Mouse (Mus musculus): ENCODE measurements at regions not wholly inside any gene's neighbourhood (a gene's known extent, or its start where the extent isn't known, plus 50 kb on each side); places are given as distances from the start of the nearest gene placed in this dataset.

DNA sequence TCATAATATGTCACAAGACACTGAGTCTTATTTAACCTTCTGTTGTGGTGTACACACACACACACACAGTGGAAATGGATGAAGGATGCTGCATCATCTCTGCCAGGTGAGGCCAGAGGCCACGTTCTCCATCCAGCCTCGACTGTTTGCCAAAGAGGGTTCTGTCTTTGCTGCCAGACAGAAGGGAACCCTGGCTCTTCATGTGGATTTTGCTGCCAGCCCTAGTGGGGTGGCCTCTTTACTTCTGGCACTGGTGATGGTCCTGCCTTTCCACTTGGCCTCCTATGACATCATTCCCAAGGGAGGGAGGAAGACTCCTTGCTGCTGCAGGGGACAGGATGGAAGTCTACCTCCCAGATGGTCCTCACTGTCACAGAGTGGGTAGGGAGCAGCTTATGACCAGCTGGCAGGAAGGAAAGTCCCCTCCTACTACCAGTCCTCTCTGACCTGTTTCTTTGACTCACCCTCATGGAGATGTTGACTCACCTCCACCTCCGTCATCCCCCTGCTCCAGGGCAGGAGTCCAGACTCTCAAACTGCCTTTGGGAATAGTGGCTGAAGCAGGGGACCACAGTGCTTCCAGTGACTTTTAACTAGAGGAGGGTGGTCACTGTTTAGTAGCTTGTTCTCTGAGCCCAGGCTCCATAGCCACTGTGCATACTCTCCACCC lies 122.4 kb upstream of the Mpp6 start:
- TF ChIP-seq CTCF (IDR thresholded peaks at IDR 0.05) = no peak
- no peak for TF ChIP-seq EP300 (IDR thresholded peaks at IDR 0.05)
